27 mouse cellular contexts compared by ENCODE assay signal in genomic region chr11:109745210-109745609, GRCm38 (mm10). TPM values are rescaled to one million over a fixed set of nuclear protein-coding genes. Genes with fewer than 3 reads are reported as not detected.
DNase-seq lines count a peak whose midpoint lies in the region; ATAC-seq and TF ChIP-seq lines count a peak whose summit lies in the region.
"Had no signal": no experiment of that assay in that cellular context is flagged by ENCODE, and none has a peak within 500 bp of the region (broad histone marks: within the 10 kb centered on the region; RNA-seq: fewer than 3 reads in every experiment).

No protein-coding gene starts in this region.

- no peak for TF ChIP-seq POLR2A in embryonic fibroblast, embryonic 13.5 days (IDR thresholded peaks at IDR 0.05; ENCODE audit: low read depth, low read length)

- ATAC-seq in inflammation-experienced regulatory T-cells, adult 6 months = no peak
- ATAC-seq: CD4-positive, CD25-positive, alpha-beta regulatory T cell, adult 4 months; forebrain, embryonic 13.5 days; forebrain, embryonic 15.5 days; forebrain, postnatal 0 days had no signal

- no peaks in the 10 kb centered on the region for H3K79me3 ChIP-seq in C2C12 (ENCODE audit: low read depth)

- no peaks in the 10 kb centered on the region for H3K27me3 ChIP-seq in C2C12 (ENCODE audit: control insufficient read depth, insufficient read depth, insufficient read length)
- H3K27me3 ChIP-seq: CH12.LX; embryonic facial prominence, embryonic 13.5 days; embryonic facial prominence, embryonic 15.5 days; forebrain, embryonic 13.5 days; forebrain, embryonic 15.5 days had no signal

- intact Hi-C loops in heart, postnatal 36 days (cut with DNase I) = no loop called here

- H3K27ac ChIP-seq in embryonic fibroblast, embryonic 13.5 days (ENCODE audit: insufficient read depth, low read length) = peak overlapping the region; percentile 90
- H3K27ac ChIP-seq: embryonic facial prominence, embryonic 13.5 days; embryonic facial prominence, embryonic 15.5 days; forebrain, embryonic 13.5 days; forebrain, embryonic 15.5 days had no signal

- no peak overlapping the region for H3K4me3 ChIP-seq in C2C12 (ENCODE audit: insufficient read depth, poor library complexity, severe bottlenecking)
- no peak overlapping the region for H3K4me3 ChIP-seq in embryonic fibroblast, embryonic 13.5 days (ENCODE audit: insufficient read depth, low read length)
- H3K4me3 ChIP-seq: embryonic facial prominence, embryonic 13.5 days; embryonic facial prominence, embryonic 15.5 days; forebrain, embryonic 13.5 days; forebrain, embryonic 15.5 days had no signal

- TF ChIP-seq CTCF in C2C12 (IDR thresholded peaks at IDR 0.05; ENCODE audit: control insufficient read depth, insufficient read depth, insufficient read length) = no peak
- no peak for TF ChIP-seq CTCF in embryonic fibroblast, embryonic 13.5 days (IDR thresholded peaks at IDR 0.05; ENCODE audit: borderline replicate concordance, insufficient read depth, low read length)

- H3K79me2 ChIP-seq in C2C12 (ENCODE audit: control insufficient read depth, insufficient read depth) = no peaks in the 10 kb centered on the region

- H3K4me1 ChIP-seq in embryonic fibroblast, embryonic 13.5 days (ENCODE audit: control insufficient read depth, insufficient read depth, low read length) = 0 out of 2 replicates have a peak, but pooled peaks cover 3% of the 10 kb centered on the region
- H3K4me1 ChIP-seq: embryonic facial prominence, embryonic 13.5 days; embryonic facial prominence, embryonic 15.5 days; forebrain, embryonic 13.5 days; forebrain, embryonic 15.5 days had no signal

- H3K36me3 ChIP-seq in C2C12 (ENCODE audit: control insufficient read depth, insufficient read depth) = no peaks in the 10 kb centered on the region
- H3K36me3 ChIP-seq: embryonic facial prominence, embryonic 13.5 days; embryonic facial prominence, embryonic 15.5 days; forebrain, embryonic 15.5 days; G1E had no signal

- DNase-seq in heart, adult 11 months = peak; percentile 82
- no peak for DNase-seq in heart, postnatal 36 days
- DNase-seq in NIH3T3 (ENCODE audit: low read depth) = peak; percentile 47
- DNase-seq in thymus, postnatal 25 days = no peak
- DNase-seq in right cerebral cortex, postnatal 10 days (ENCODE audit: low spot score in 2 of 2) = no peak
- DNase-seq: adrenal gland, adult 2 months; adrenal gland, postnatal 10 days; adrenal gland, postnatal 25 days; cerebellum, adult 11 months; cerebellum, adult 18-20 months; cerebellum, adult 8-10 months; cerebellum, adult 9-11 months; cerebellum, postnatal 14 days; cerebellum, postnatal 36 days; embryo, embryonic 11 days; forebrain, postnatal 0 days had no signal

- H3ac ChIP-seq in C2C12 (ENCODE audit: control insufficient read depth, insufficient read length, low read depth) = no peak overlapping the region

TF ChIP-seq in C2C12, 6 proteins besides CTCF, POLR2A, EP300 and RAD21:
- TF ChIP-seq MYOD1 (IDR thresholded peaks at IDR 0.05; ENCODE audit: control insufficient read depth, insufficient read length, low read depth) (peak; percentile 72), MYOG (IDR thresholded peaks at IDR 0.05; ENCODE audit: control insufficient read depth, extremely low read depth, insufficient read length) (no peak)

RNA-seq across cellular contexts. Expression of gene Fam20a, which starts 23.1 kb away (rescaled TPM):
- total RNA-seq in heart, postnatal 36 days (2021) = 1 to 10 TPM; 4.6 to 5.8 TPM
- polyA plus RNA-seq in C2C12 (2012; fragmentation: generic; extraction: Trizol) = 5.4 TPM
- 38.4 and 44.6 TPM in 2 replicates for polyA plus RNA-seq in embryonic fibroblast, embryonic 13.5 days (2011; ENCODE audit: insufficient read length, low read depth, missing spikeins)
- 1 to 10 TPM; 1.6 to 3.8 (median 3.6) TPM for polyA plus RNA-seq in inflammation-experienced regulatory T-cells, adult 6 months (2017; shearing (Covaris generic))
- total RNA-seq: common myeloid progenitor, adult 5-6 weeks had no signal
- polyA plus RNA-seq: G1E had no signal

Comparison
In these comparisons a context has a peak if more than half of its experiments do, and no peak if none do; other contexts are left out.
1. DNase-seq: peak in heart, adult 11 months (single experiment) and NIH3T3 (single experiment); none in heart, postnatal 36 days (0 of 2), thymus, postnatal 25 days (single experiment) and right cerebral cortex, postnatal 10 days (0 of 2).